Mouse (Mus musculus): ENCODE measurements around the gene Axin2. TPM values are rescaled to one million over a fixed set of nuclear protein-coding genes. Genes with fewer than 3 reads are reported as not detected.
A peak's percentile ranks its signal among the peaks of the same experiment; 100 is the strongest.

The Axin2 gene
- total RNA-seq, 2 experiments from 2014 or later = 30.6 to 31.6 TPM

GRCm38 (mm10) chr11:108989940-108990339 lies 69.8 kb downstream of the Axin2 start:
- no peak for DNase-seq (ENCODE audit: extremely low spot score in 1 of 2, low spot score in 2 of 2)
- intact Hi-C loops (cut with DNase I) = no loop called here

GRCm38 (mm10) chr11:108993414-108993813 lies 73.3 kb downstream of the Axin2 start:
- no peak for DNase-seq (ENCODE audit: extremely low spot score in 1 of 2, low spot score in 2 of 2)
- intact Hi-C loops (cut with DNase I) = no loop called here

- intact Hi-C loops (cut with DNase I) = no loop called here
- peak in 1 of 2 experiments; percentile 38 for DNase-seq (ENCODE audit: extremely low spot score in 1 of 2, low spot score in 2 of 2)
Measured at GRCm38 (mm10) chr11:108995196-108995989, 75.2 kb downstream of the Axin2 start.

- intact Hi-C loops (cut with DNase I) = no loop called here
- no peak for DNase-seq (ENCODE audit: extremely low spot score in 1 of 2, low spot score in 2 of 2)
Measured at GRCm38 (mm10) chr11:108995990-108996533, 75.9 kb downstream of the Axin2 start.

- DNase-seq (ENCODE audit: extremely low spot score in 1 of 2, low spot score in 2 of 2) = no peak
- intact Hi-C loops (cut with DNase I) = no loop called here
Measured at GRCm38 (mm10) chr11:108997816-108998215, 77.7 kb downstream of the Axin2 start.

Other genes with a start within 250 kb of the Axin2 start
- not detected for gene E030025P04Rik, start 224.0 kb downstream of the Axin2 start, total RNA-seq (2021)